Mouse (Mus musculus) heart, embryonic 16.5 days (tissue): ENCODE measurements around the gene Atp5f1. TPM values are rescaled to one million over a fixed set of nuclear protein-coding genes. Genes with fewer than 3 reads are reported as not detected.

Experiments used
- ATAC-seq: fragments of 200-750 bp; cut with Nextera tagmentation; replicated peaks from 2 replicates; pipeline ENCODE4 v1.8.0; 2017; ENCODE audit warnings: moderate number of reproducible peaks; ENCODE audit not compliant: insufficient read depth, low FRiP score; ENCODE audit errors: extremely low read depth
- H3K27ac ChIP-seq: fragments of 300-500 bp; sonication (generic); 2 replicates; pipeline ENCODE4 v1.5.1; 2014; ENCODE audit warnings: mild to moderate bottlenecking, low read length, control low read depth, moderate library complexity
- H3K27me3 ChIP-seq: fragments of 300-500 bp; sonication (generic); 2 replicates; pipeline ENCODE4 v1.6.1; 2014; ENCODE audit warnings: low read length, mixed read lengths; ENCODE audit not compliant: control insufficient read depth, insufficient read depth
- H3K36me3 ChIP-seq: fragments of 300-500 bp; sonication (generic); 2 replicates; pipeline ENCODE4 v1.6.1; 2014; ENCODE audit not compliant: control insufficient read depth, insufficient read depth
- H3K4me1 ChIP-seq: fragments of 300-500 bp; sonication (generic); 2 replicates; pipeline ENCODE4 v1.6.1; 2014; ENCODE audit warnings: low read length, mixed read lengths; ENCODE audit not compliant: control insufficient read depth, insufficient read depth
- H3K4me2 ChIP-seq: fragments of 300-500 bp; sonication (generic); 2 replicates; pipeline ENCODE4 v1.6.1; 2014; ENCODE audit warnings: low read depth, mild to moderate bottlenecking, control low read depth, low read length
- H3K4me3 ChIP-seq: fragments of 300-500 bp; sonication (generic); 2 replicates; pipeline ENCODE4 v1.5.1; 2014; ENCODE audit warnings: mild to moderate bottlenecking, control low read depth, low read length
- H3K9ac ChIP-seq: fragments of 300-500 bp; sonication (generic); 2 replicates; pipeline ENCODE4 v1.6.1; 2014; ENCODE audit warnings: low read length, control low read depth
- H3K9me3 ChIP-seq: fragments of 300-500 bp; sonication (generic); replicated peaks from 2 replicates; pipeline ENCODE4 v1.6.1; 2016; ENCODE audit warnings: low read length; ENCODE audit not compliant: control insufficient read depth
- WGBS: fragments of 180-500 bp; shearing (Covaris S2); extraction: QIAGEN DNeasy Blood & Tissue Kit; methylation state at CpG from one replicate; pipeline ENCODE4 v1.1.7; 2014; 5-methylcytosine and 5-hydroxymethylcytosine counted together
- polyA plus RNA-seq: library from polyadenylated mRNA; unstranded; fragments of >200 nt; fragmentation: Nextera tagmentation; extraction: Ambion mirVana; gene quantifications from 2 replicates; pipeline ENCODE4 v1.2.1, GENCODE M21; 2015

Atp5f1 gene
- polyA plus RNA-seq, 1 experiment from 2014 or later, result 1,079 TPM

- H3K4me2 ChIP-seq, result no peak within 1 kb of the TSS
- H3K9ac ChIP-seq, result no peak within 1 kb of the TSS
- peaks cover 13% of the 10 kb centered on the region for H3K36me3 ChIP-seq
- H3K27ac ChIP-seq, result no peak within 1 kb of the TSS
- no peaks in the 10 kb centered on the region for H3K27me3 ChIP-seq
- no peaks in the 10 kb centered on the region for H3K9me3 ChIP-seq
- no peak within 1 kb of the TSS for H3K4me3 ChIP-seq
- no peaks in the 10 kb centered on the region for H3K4me1 ChIP-seq
- no peak for ATAC-seq
- 74% methylated on average over 3 of the region's 3 CpGs for WGBS
Measured at GRCm38 (mm10) chr3:105973411-105973810, 13.5 kb upstream of the Atp5f1 start, which contains the start of gene Ovgp1. Ovgp1 (plus strand) TSS chr3:105973711.

- no peak for ATAC-seq
- no peak overlapping the region for H3K27ac ChIP-seq
Measured at GRCm38 (mm10) chr3:105971831-105972446, 12.0 kb upstream of the Atp5f1 start.

GRCm38 (mm10) chr3:105960700-105961099 lies 801 bp upstream of the Atp5f1 start:
- ATAC-seq, result no peak
- WGBS, result 95% methylated on average over 2 of the region's 2 CpGs
- H3K9me3 ChIP-seq, result no peaks in the 10 kb centered on the region
- H3K9ac ChIP-seq, result no peak overlapping the region
- H3K4me1 ChIP-seq, result peaks cover 22% of the 10 kb centered on the region
- no peak overlapping the region for H3K4me3 ChIP-seq
- H3K27me3 ChIP-seq, result no peaks in the 10 kb centered on the region
- H3K36me3 ChIP-seq, result peaks cover 38% of the 10 kb centered on the region
- H3K4me2 ChIP-seq, result no peak overlapping the region
- H3K27ac ChIP-seq, result no peak overlapping the region

More at GRCm38 (mm10) chr3:105971831-105972446, 12.0 kb upstream of the Atp5f1 start:
- Histone ChIP-seq H3K4me2 (no peak overlapping the region), H3K4me1 (no peaks in the 10 kb centered on the region), H3K9ac (no peak overlapping the region), H3K27me3 (no peaks in the 10 kb centered on the region), H3K9me3 (no peaks in the 10 kb centered on the region), H3K4me3 (no peak overlapping the region), H3K36me3 (peaks cover 25% of the 10 kb centered on the region)
- 82% methylated on average over 5 of the region's 5 CpGs for WGBS

DNA sequence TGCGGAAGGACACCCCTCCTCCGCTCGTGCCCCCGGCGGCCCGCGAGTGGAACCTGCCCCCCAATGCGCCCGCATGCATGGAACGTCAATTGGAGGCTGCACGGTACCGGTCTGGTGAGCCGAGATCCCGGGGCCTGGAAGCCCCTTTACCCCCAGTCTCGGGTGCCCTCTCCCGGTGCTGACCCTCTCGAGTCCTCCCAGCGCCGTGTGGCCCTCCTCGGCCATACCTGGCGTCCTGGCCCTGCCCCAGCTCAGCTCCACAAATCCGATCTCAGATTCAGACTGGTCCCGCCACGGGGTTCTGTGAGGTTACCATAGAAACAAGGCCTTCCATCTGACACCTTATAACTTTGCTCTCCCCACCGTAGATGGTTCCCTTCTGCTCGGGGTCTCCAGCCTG lies 314 bp downstream of the Atp5f1 start:
- H3K36me3 ChIP-seq, result peaks cover 30% of the 10 kb centered on the region

DNA sequence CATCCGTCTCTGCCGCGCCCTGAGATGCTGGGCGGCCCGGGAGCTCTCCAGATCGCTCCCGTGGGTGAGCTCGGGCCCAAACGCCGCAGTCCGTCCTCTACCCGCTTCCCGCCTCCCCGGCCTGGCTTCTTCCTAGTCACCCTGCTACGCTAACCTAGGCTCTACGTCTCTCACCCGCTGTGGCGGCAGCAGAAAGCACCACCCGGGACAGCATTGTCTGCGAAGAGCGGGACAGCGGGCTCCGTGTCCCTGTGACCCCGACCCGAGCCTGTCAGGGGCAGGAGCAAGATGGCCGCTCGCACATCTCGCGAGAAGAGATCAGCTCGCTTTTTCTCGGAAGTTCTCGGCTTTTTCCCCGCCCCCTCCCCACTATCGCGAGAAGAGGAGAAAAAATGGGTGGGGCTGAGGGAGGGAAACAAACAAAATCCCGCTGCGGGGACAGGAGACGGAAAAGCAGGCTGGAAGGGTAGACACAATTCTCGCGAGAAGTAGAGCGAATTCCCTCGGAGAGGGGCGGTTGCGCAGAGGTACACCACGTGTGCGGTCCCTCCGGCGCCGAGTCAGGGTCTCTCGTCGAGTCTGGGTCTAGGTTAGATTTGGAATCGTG lies 822 bp downstream of the Atp5f1 start, which contains the start of gene Wdr77:
Wdr77 (plus strand) TSS at position 396 of the 607 bp plus-strand sequence.
- Histone ChIP-seq H3K9me3 (no peaks in the 10 kb centered on the region), H3K36me3 (peaks cover 27% of the 10 kb centered on the region), H3K9ac (peak within 1 kb of the TSS; percentile 97), H3K27me3 (no peaks in the 10 kb centered on the region), H3K27ac (peak within 1 kb of the TSS; percentile 94), H3K4me2 (peak within 1 kb of the TSS; percentile 96), H3K4me1 (peaks cover 26% of the 10 kb centered on the region), H3K4me3 (peak within 1 kb of the TSS; percentile 95)
- ATAC-seq, result peak; percentile 97
- WGBS, result under 1% methylated on average over 52 of the region's 52 CpGs

More for the DNA sequence above, 314 bp downstream of the Atp5f1 start:
- H3K9me3 ChIP-seq, result no peaks in the 10 kb centered on the region
- peak overlapping the region; percentile 97 for H3K9ac ChIP-seq
- peak overlapping the region; percentile 95 for H3K4me3 ChIP-seq
- H3K4me1 ChIP-seq, result peaks cover 26% of the 10 kb centered on the region
- peak overlapping the region; percentile 71 for H3K27ac ChIP-seq
- H3K27me3 ChIP-seq, result no peaks in the 10 kb centered on the region
- WGBS, result under 1% methylated on average over 26 of the region's 26 CpGs
- peak; percentile 38; the same call in 1 of the 2 replicates for ATAC-seq
- H3K4me2 ChIP-seq, result peak overlapping the region; percentile 96

GRCm38 (mm10) chr3:105958204-105958603 lies 1.7 kb downstream of the Atp5f1 start:
- H3K4me1 ChIP-seq, result peaks cover 26% of the 10 kb centered on the region
- H3K27ac ChIP-seq, result peak overlapping the region; percentile 94
- peak overlapping the region; percentile 73 for H3K4me2 ChIP-seq
- WGBS, result 28% methylated on average over 5 of the region's 5 CpGs
- H3K9ac ChIP-seq, result peak overlapping the region; percentile 96
- peak overlapping the region; percentile 95 for H3K4me3 ChIP-seq
- no peaks in the 10 kb centered on the region for H3K27me3 ChIP-seq
- H3K36me3 ChIP-seq, result peaks cover 24% of the 10 kb centered on the region
- ATAC-seq, result no peak
- H3K9me3 ChIP-seq, result no peaks in the 10 kb centered on the region

- H3K4me3 ChIP-seq, result peak overlapping the region; percentile 95
- 88% methylated on average over 1 of the region's 1 CpGs for WGBS
Measured at GRCm38 (mm10) chr3:105957235-105957634, 2.7 kb downstream of the Atp5f1 start.

DNA sequence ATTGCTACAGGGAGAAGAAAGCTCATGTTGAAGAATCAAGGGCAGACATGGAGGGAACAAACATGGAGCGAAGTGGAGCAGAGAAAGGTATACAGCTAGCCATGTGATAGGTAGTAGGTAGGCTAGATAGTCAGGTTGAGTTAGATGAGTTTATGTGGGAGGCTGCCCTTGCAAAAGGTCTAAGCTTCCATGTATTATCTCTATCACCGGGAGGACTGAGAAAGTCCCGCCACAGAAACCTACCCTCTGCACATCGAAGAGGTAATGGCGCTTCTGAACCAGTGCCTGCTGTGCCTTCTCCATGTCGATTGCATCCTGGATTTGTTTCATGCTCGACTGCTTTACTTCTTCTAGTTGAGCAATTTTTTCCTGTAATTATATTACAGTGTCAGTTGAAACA lies 8.6 kb downstream of the Atp5f1 start:
- no peak for ATAC-seq

More at GRCm38 (mm10) chr3:105957235-105957634, 2.7 kb downstream of the Atp5f1 start:
- peaks cover 25% of the 10 kb centered on the region for H3K36me3 ChIP-seq
- no peak for ATAC-seq
- no peaks in the 10 kb centered on the region for H3K9me3 ChIP-seq
- peaks cover 26% of the 10 kb centered on the region for H3K4me1 ChIP-seq
- peak overlapping the region; percentile 96 for H3K9ac ChIP-seq
- H3K27me3 ChIP-seq, result no peaks in the 10 kb centered on the region
- H3K27ac ChIP-seq, result no peak overlapping the region
- H3K4me2 ChIP-seq, result peak overlapping the region; percentile 73

DNA sequence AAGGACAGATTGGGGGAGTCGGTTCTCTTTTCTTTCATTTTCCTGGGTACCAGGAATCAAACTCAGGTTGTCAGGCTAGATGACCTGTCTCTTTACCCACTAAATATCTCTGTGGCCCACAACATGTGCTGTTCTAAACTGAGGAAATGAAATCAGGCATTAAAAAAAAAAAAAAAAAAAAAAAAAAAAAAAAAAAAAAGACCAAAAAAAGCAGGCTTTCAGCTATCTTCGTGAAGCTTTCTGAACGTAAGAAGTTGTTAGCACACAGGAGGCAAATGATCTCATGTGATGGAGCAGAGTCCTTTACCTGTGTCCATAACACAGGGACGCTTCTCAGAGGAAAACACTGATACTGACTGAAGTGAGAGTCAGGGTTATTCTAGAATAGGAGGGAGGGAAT lies 23.8 kb downstream of the Atp5f1 start:
- Histone ChIP-seq H3K4me1 (peaks cover 14% of the 10 kb centered on the region), H3K36me3 (peaks cover 9% of the 10 kb centered on the region), H3K9me3 (no peaks in the 10 kb centered on the region), H3K27me3 (no peaks in the 10 kb centered on the region), H3K4me2 (no peak overlapping the region), H3K4me3 (no peak overlapping the region), H3K27ac (no peak overlapping the region), H3K9ac (no peak overlapping the region)
- no peak for ATAC-seq
- 70% methylated on average over 4 of the region's 4 CpGs for WGBS

More for the DNA sequence above, 8.6 kb downstream of the Atp5f1 start:
- Histone ChIP-seq H3K4me1 (peaks cover 6% of the 10 kb centered on the region), H3K4me2 (no peak overlapping the region), H3K27ac (no peak overlapping the region), H3K4me3 (no peak overlapping the region), H3K9me3 (no peaks in the 10 kb centered on the region), H3K27me3 (no peaks in the 10 kb centered on the region), H3K9ac (no peak overlapping the region), H3K36me3 (peaks cover 54% of the 10 kb centered on the region)
- 90% methylated on average over 7 of the region's 7 CpGs for WGBS
